Mouse (Mus musculus) limb, embryonic 11.5 days (tissue): ENCODE measurements around the gene Farsb. TPM values are rescaled to one million over a fixed set of nuclear protein-coding genes. Genes with fewer than 3 reads are reported as not detected.

Experiments
- ATAC-seq: fragments of 200-750 bp; cut with Nextera tagmentation; 2 replicates; pipeline ENCODE4 v1.8.0; 2017; ENCODE audit warnings: low read depth; ENCODE audit not compliant: insufficient number of reproducible peaks, low FRiP score, low TSS enrichment
- DNase-seq: peaks from one replicate; pipeline ENCODE4 v3.0.0-alpha.2; 2015; ENCODE audit warnings: low spot score
- H3K27ac ChIP-seq: fragments of 300-500 bp; sonication (generic); replicated peaks from 2 replicates; pipeline ENCODE4 v1.5.1; 2014; ENCODE audit warnings: low read depth, mild to moderate bottlenecking, low read length
- H3K27me3 ChIP-seq: fragments of 300-500 bp; sonication (generic); 2 replicates; pipeline ENCODE4 v1.6.1; 2014; ENCODE audit warnings: mild to moderate bottlenecking, low read length, mixed read lengths; ENCODE audit not compliant: control insufficient read depth, insufficient read depth
- H3K36me3 ChIP-seq: fragments of 300-500 bp; sonication (generic); 2 replicates; pipeline ENCODE4 v1.6.1; 2014; ENCODE audit warnings: mild to moderate bottlenecking, low read length, moderate library complexity, mixed read lengths; ENCODE audit not compliant: control insufficient read depth, insufficient read depth
- H3K4me1 ChIP-seq: fragments of 300-500 bp; sonication (generic); 2 replicates; pipeline ENCODE4 v1.6.1; 2014; ENCODE audit warnings: low read length, mixed read lengths; ENCODE audit not compliant: control insufficient read depth, insufficient read depth
- H3K4me2 ChIP-seq: fragments of 300-500 bp; sonication (generic); 2 replicates; pipeline ENCODE4 v1.6.1; 2014; ENCODE audit warnings: low read depth, mild to moderate bottlenecking, moderate library complexity; ENCODE audit not compliant: severe bottlenecking
- H3K4me3 ChIP-seq: fragments of 300-500 bp; sonication (generic); 2 replicates; pipeline ENCODE4 v1.5.1; 2014; ENCODE audit warnings: low read depth, low read length
- H3K9ac ChIP-seq: fragments of 300-500 bp; sonication (generic); 2 replicates; pipeline ENCODE4 v1.6.1; 2014; ENCODE audit warnings: mild to moderate bottlenecking, low read length
- H3K9me3 ChIP-seq: fragments of 300-500 bp; sonication (generic); 2 replicates; pipeline ENCODE4 v1.6.1; 2016; ENCODE audit warnings: low read length; ENCODE audit not compliant: control insufficient read depth
- WGBS: fragments of 180-500 bp; shearing (Covaris S2); extraction: QIAGEN DNeasy Blood & Tissue Kit; methylation state at CpG from one replicate; pipeline ENCODE4 v1.1.7; 2014; 5-methylcytosine and 5-hydroxymethylcytosine counted together
- polyA plus RNA-seq: library from polyadenylated mRNA; unstranded; fragments of >200 nt; fragmentation: Nextera tagmentation; extraction: Ambion mirVana; gene quantifications from 2 replicates; pipeline ENCODE4 v1.2.1, GENCODE M21; 2014

The Farsb gene
- polyA plus RNA-seq, 1 experiment from 2014 or later, result 161 TPM

DNA sequence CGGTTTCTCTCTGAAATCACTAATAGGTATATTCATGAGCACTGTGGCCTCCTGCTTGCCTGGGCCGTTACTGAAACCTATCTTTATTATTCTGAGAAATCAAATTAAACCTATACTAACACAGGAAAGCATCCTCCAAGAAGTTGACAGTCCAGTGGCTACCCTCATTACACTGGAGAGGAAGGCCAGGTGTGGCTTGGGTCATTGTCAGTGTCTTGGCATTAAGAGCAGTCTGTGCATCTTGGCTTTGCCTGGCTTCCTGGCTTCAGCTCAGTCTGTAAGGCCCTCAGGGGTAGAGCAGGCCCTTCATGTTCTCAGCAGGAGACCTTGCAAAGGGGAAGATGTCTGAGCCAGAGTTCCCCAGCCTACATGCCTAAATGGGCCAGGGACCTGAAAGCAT lies 79.3 kb downstream of the Farsb start:
- no peak for ATAC-seq
- Histone ChIP-seq H3K36me3 (no peaks in the 10 kb centered on the region), H3K4me2 (no peak overlapping the region), H3K27ac (no peak overlapping the region), H3K27me3 (no peaks in the 10 kb centered on the region), H3K9me3 (no peaks in the 10 kb centered on the region), H3K9ac (no peak overlapping the region), H3K4me3 (no peak overlapping the region), H3K4me1 (no peaks in the 10 kb centered on the region)
- 84% methylated on average over 2 of the region's 2 CpGs for WGBS
- no peak for DNase-seq

DNA sequence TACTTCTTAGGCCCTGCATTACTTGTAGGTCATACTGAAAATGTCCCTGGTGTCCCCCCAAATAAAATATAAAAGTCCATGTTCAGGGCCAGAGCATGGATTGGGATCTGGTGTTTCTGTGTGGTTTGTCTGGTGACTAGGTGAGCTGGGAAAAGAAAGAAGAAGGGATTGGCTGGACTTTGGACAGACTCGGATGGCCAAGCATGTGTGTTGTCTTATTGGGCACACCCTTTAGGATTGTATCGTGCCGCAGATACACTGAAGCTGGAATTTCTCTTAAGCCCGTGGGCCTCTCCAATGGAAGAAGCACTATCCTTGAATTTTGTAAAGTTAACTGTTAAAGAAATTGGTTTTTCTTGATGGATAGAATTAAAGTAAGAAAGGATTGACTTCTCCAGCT lies 87.3 kb downstream of the Farsb start:
- Histone ChIP-seq H3K27me3 (no peaks in the 10 kb centered on the region), H3K27ac (no peak overlapping the region), H3K4me2 (no peak overlapping the region), H3K9ac (no peak overlapping the region), H3K9me3 (no peaks in the 10 kb centered on the region), H3K4me1 (no peaks in the 10 kb centered on the region), H3K36me3 (no peaks in the 10 kb centered on the region), H3K4me3 (no peak overlapping the region)
- 92% methylated on average over 4 of the region's 4 CpGs for WGBS
- ATAC-seq, result no peak
- DNase-seq, result no peak

DNA sequence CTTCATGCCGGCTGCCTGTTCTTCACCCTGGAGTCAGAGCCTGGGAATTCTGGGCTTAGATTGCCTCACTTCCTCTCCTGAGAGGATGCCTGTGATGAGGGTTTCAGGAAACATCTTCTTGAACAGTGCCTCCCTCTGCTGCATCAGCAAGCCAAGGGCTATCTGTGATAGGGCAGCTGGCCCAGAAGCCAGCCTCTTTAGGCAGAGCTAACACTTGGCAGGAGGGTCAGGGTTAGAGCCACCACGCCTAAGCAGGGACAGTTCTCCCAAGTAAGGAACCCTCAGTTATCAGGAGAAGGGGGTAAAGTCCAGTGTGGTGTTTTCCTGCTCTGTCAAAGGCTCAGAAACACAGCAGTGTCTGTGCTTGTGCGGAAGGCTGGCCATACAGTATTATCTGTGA lies 88.9 kb downstream of the Farsb start:
- H3K4me1 ChIP-seq, result no peaks in the 10 kb centered on the region
- ATAC-seq, result no peak
- 73% methylated on average over 3 of the region's 3 CpGs for WGBS
- H3K4me3 ChIP-seq, result no peak overlapping the region
- DNase-seq, result no peak
- H3K4me2 ChIP-seq, result no peak overlapping the region
- no peaks in the 10 kb centered on the region for H3K36me3 ChIP-seq
- no peaks in the 10 kb centered on the region for H3K27me3 ChIP-seq
- H3K27ac ChIP-seq, result no peak overlapping the region
- no peak overlapping the region for H3K9ac ChIP-seq
- no peaks in the 10 kb centered on the region for H3K9me3 ChIP-seq

DNA sequence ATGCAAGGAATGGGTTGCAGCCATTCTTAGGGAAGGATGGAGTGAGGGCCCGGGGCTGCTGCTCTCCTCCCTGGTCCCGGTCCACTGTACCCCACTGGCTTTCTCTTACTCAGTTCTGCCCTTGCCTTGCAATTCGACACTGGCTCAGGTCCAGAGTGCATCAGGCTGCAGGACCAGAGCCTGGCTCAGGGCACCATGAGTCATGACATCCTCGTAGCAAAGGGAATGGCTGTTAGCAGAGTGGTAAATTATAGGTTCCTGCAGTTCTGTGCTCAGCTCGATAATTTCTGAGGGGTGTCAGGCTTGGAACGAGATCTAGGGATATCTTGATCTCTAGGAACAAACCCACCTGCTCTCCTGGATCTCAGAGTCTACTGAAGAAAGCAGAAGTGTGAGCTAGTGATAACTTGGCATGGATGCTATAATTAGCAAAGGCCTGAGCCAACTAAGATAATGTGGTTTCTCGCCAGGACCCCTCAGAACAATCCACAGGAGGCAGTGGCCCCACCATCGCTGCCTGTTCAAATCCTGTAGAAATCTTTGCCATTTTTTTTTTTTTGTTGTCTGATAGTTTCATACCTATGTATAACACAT lies 92.3 kb downstream of the Farsb start:
- Histone ChIP-seq H3K27ac (no peak overlapping the region), H3K9ac (no peak overlapping the region), H3K4me1 (no peaks in the 10 kb centered on the region), H3K27me3 (no peaks in the 10 kb centered on the region), H3K4me2 (no peak overlapping the region), H3K36me3 (no peaks in the 10 kb centered on the region), H3K4me3 (no peak overlapping the region), H3K9me3 (no peaks in the 10 kb centered on the region)
- 47% methylated on average over 8 of the region's 8 CpGs for WGBS
- ATAC-seq (no peak), DNase-seq (no peak)

DNA sequence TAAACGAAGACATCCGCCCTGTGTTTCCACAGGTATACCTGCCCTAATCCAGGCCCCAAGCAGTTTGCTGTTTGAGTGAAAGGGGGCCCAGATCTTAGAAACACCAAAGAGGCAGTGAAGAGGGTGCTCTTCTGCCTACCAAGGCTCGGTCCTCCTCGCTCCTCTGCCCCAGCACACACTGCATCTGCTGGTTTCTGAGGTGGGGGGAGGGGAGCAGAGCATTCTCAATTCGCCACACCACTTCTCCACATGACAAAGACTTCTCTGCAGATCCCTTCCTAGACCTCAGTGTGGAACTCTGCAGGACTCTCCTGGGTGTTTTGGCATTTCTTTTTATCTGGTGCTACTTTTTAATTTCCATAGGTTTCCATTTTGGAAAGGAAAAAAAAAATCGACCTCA lies 93.0 kb downstream of the Farsb start:
- DNase-seq (no peak), ATAC-seq (no peak)
- no peak overlapping the region for H3K27ac ChIP-seq
- no peak overlapping the region for H3K9ac ChIP-seq
- H3K4me1 ChIP-seq, result no peaks in the 10 kb centered on the region
- H3K4me3 ChIP-seq, result no peak overlapping the region
- no peaks in the 10 kb centered on the region for H3K27me3 ChIP-seq
- no peaks in the 10 kb centered on the region for H3K36me3 ChIP-seq
- H3K4me2 ChIP-seq, result no peak overlapping the region
- 41% methylated on average over 6 of the region's 6 CpGs for WGBS
- no peaks in the 10 kb centered on the region for H3K9me3 ChIP-seq

DNA sequence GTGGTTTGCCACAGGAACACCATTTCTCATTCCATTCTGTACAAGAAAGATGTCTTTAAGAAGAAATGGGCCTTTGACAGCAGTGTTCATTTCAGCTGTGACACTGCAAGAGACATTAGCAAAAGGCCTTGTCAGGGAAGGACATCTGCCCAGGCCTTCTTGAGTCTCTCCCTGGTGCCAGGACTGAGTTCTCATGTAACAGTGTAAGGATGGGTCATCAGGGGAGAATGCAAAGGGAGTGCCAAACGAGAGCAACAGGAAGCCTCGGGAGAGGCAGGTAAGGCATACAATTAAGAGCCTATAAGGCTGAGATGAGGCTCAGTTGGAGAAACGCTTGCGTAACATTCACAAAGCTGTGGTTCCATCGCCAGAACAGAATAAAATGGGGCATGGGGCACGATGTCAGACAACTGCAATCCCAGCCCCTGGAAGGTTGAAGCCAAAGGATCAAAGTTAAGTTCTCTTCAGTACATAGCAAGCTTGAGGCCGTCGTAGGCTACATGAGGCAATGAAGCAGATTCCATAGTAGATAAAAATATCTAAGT lies 93.4 kb downstream of the Farsb start:
- DNase-seq, result no peak
- Histone ChIP-seq H3K36me3 (no peaks in the 10 kb centered on the region), H3K4me2 (no peak overlapping the region), H3K27ac (no peak overlapping the region), H3K4me1 (no peaks in the 10 kb centered on the region), H3K9ac (no peak overlapping the region), H3K9me3 (no peaks in the 10 kb centered on the region), H3K4me3 (no peak overlapping the region), H3K27me3 (no peaks in the 10 kb centered on the region)
- WGBS, result 66% methylated on average over 8 of the region's 8 CpGs
- no peak for ATAC-seq

DNA sequence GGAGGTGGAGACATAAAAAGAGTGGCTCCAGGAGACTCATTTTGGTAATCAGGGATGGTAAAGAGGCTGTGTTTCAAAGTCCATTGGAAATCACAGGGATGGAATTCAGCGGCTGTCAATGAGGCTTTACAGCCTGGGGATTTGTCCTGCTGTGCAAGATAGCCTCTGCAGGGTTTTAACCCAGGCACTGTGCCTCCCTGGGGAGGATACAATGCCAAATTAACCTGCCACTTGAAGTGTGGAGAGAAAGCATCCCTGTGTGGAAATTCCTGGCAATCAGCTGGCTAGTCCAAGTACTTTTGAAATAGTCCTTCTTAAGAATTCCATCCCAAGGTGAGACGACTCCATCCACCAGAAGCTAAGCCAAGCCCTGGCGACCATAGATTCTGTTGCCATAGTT lies 99.8 kb downstream of the Farsb start:
- Histone ChIP-seq H3K4me3 (no peak overlapping the region), H3K9ac (no peak overlapping the region), H3K36me3 (no peaks in the 10 kb centered on the region), H3K4me2 (no peak overlapping the region), H3K9me3 (no peaks in the 10 kb centered on the region), H3K27me3 (no peaks in the 10 kb centered on the region), H3K27ac (no peak overlapping the region), H3K4me1 (no peaks in the 10 kb centered on the region)
- 21% methylated on average over 3 of the region's 3 CpGs for WGBS
- ATAC-seq (no peak), DNase-seq (no peak)

DNA sequence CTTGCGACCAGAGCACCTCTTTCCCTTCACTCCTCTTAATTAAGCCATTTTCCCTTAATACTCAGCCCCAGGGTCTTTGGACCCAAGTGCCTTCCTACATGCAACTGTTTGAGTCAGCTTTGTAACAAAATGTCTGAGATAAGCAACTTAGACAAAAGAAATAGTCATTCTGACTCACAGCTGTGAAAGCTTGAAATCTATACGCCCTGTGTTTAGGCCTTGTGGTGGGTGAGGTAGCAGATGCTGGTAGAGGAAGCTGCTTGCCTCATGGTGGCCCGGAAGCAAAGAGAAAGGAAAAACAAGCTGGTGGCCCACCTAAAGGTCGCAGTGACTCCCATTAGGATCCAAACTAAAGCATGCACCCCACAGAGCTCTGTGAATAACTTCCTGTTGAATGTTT lies 100.8 kb downstream of the Farsb start:
- Histone ChIP-seq H3K27me3 (no peaks in the 10 kb centered on the region), H3K27ac (no peak overlapping the region), H3K4me1 (no peaks in the 10 kb centered on the region), H3K36me3 (no peaks in the 10 kb centered on the region), H3K9me3 (no peaks in the 10 kb centered on the region), H3K4me2 (no peak overlapping the region), H3K4me3 (no peak overlapping the region), H3K9ac (no peak overlapping the region)
- no peak for DNase-seq
- ATAC-seq, result no peak
- 74% methylated on average over 4 of the region's 4 CpGs for WGBS

DNA sequence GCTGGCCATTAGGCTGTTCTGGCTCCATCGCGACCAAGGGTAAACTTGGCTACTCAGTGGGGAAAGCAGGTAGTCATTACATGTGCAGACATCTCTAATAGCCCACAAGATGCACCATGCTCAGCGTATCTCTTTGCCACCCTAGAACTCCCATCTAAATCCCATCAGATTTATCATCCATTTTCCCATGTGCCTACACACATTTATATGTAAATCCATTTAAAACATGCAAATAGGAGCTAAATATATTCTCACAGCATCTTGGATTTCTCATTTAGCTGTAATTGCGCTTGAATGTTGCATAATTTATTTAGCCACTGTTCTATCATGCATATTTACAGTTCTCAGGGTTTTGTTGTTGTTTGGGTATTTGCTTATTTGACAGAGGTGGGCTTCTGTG lies 107.7 kb downstream of the Farsb start:
- 0 out of 2 replicates have a peak, but pooled peaks cover 4% of the 10 kb centered on the region for H3K4me1 ChIP-seq
- DNase-seq (no peak), ATAC-seq (no peak)
- H3K4me3 ChIP-seq, result no peak overlapping the region
- WGBS, result 92% methylated on average over 4 of the region's 4 CpGs
- no peaks in the 10 kb centered on the region for H3K9me3 ChIP-seq
- no peak overlapping the region for H3K9ac ChIP-seq
- H3K27ac ChIP-seq, result no peak overlapping the region
- no peaks in the 10 kb centered on the region for H3K27me3 ChIP-seq
- no peak overlapping the region for H3K4me2 ChIP-seq
- H3K36me3 ChIP-seq, result no peaks in the 10 kb centered on the region
